Mouse (Mus musculus) left cerebral cortex, adult 2 months (tissue): ENCODE measurements around the gene B3gnt9. TPM values are rescaled to one million over a fixed set of nuclear protein-coding genes. Genes with fewer than 3 reads are reported as not detected.

ENCODE experiments used
- DNase-seq, 2 experiments: peaks; one replicate each; pipeline ENCODE4 v3.0.0; 2021 to 2022; ENCODE audit warnings: low spot score in 2 of 2, mixed read lengths in 1 of 2; ENCODE audit errors: extremely low spot score in 1 of 2
- H3K27ac ChIP-seq: fragments of 200-600 bp; 2 replicates; pipeline ENCODE4 v1.8.1; 2022
- H3K4me3 ChIP-seq: fragments of 200-600 bp; 2 replicates; pipeline ENCODE4 v1.8.1; 2022
- CTCF ChIP-seq: fragments of 200-600 bp; IDR thresholded peaks from 2 replicates; pipeline ENCODE4 v1.8.1; 2022; ENCODE audit warnings: antibody characterized with exemption, mild to moderate bottlenecking, moderate library complexity
- intact Hi-C: fragments of 180-260 bp; cut with DNase I; formaldehyde crosslinking; loops from one replicate; pipeline ENCODE4 v1.15.1; 2025
- total RNA-seq, 2 experiments: library from RNA; stranded (reverse); gene quantifications; 2 replicates each; pipeline ENCODE4 v1.2.3; 2021

Gene B3gnt9
- total RNA-seq, 2 experiments from 2014 or later: 2.1 to 2.8 TPM

GRCm38 (mm10) chr8:105223850-105224249, 31.1 kb downstream of the B3gnt9 start:
- TF ChIP-seq CTCF: no peak
- peak overlapping the region; percentile 71; the same call in 1 of the 2 replicates for H3K27ac ChIP-seq
- no peak for DNase-seq
- intact Hi-C loops: loop anchor here (5.0 kb wide), 1 partner anchor 52 kb away; the partner anchor contains the start of gene Cbfb
- H3K4me3 ChIP-seq: no peak overlapping the region

- no peak overlapping the region for H3K27ac ChIP-seq
- DNase-seq: no peak
- H3K4me3 ChIP-seq: no peak overlapping the region
- intact Hi-C loops: loop anchor here (1.0 to 2.0 kb wide), 3 partner anchors 79 to 563 kb away; no protein-coding TSS in a partner anchor
- peak; percentile 86 for TF ChIP-seq CTCF
These were observed 36.9 kb downstream of the B3gnt9 start for GRCm38 (mm10) chr8:105217926-105218522.

- H3K27ac ChIP-seq: no peak overlapping the region
- intact Hi-C loops: no loop called here
- H3K4me3 ChIP-seq: no peak overlapping the region
- peak; percentile 8 for TF ChIP-seq CTCF
- DNase-seq: no peak
These were observed 40.8 kb downstream of the B3gnt9 start for GRCm38 (mm10) chr8:105214104-105214503.

- Histone ChIP-seq H3K4me3 (no peak overlapping the region), H3K27ac (no peak overlapping the region)
- TF ChIP-seq CTCF: no peak
- intact Hi-C loops: no loop called here
- DNase-seq: no peak
These were observed 45.5 kb downstream of the B3gnt9 start for GRCm38 (mm10) chr8:105209153-105210110.

- Histone ChIP-seq H3K27ac (no peak overlapping the region), H3K4me3 (no peak overlapping the region)
- intact Hi-C loops: no loop called here
- DNase-seq: no peak
- TF ChIP-seq CTCF: no peak
These were observed 47.2 kb downstream of the B3gnt9 start for GRCm38 (mm10) chr8:105207675-105208273.

- intact Hi-C loops: no loop called here
- TF ChIP-seq CTCF: no peak
- Histone ChIP-seq H3K27ac (no peak overlapping the region), H3K4me3 (no peak overlapping the region)
- no peak for DNase-seq
These were observed 48.1 kb downstream of the B3gnt9 start for GRCm38 (mm10) chr8:105206766-105207275.

- H3K27ac ChIP-seq: no peak overlapping the region
- no peak for DNase-seq
- intact Hi-C loops: no loop called here
- TF ChIP-seq CTCF: no peak
- no peak overlapping the region for H3K4me3 ChIP-seq
These were observed 49.2 kb downstream of the B3gnt9 start for GRCm38 (mm10) chr8:105205748-105206147.

Other genes with a start within 250 kb of the B3gnt9 start
- not detected for gene Ces3a, start 206.6 kb downstream of the B3gnt9 start, total RNA-seq
- gene Ces3b, start 171.4 kb downstream of the B3gnt9 start, total RNA-seq: not detected
- not detected for gene Ces4a, start 123.4 kb downstream of the B3gnt9 start, total RNA-seq
- gene Cbfb, start 84.5 kb downstream of the B3gnt9 start, total RNA-seq: 10 to 100 TPM; 20.7 to 22.3 TPM
- 10 to 100 TPM; 37.9 to 38.3 TPM for gene D230025D16Rik, start 30.0 kb downstream of the B3gnt9 start, total RNA-seq
- 1 to 10 TPM; 8.0 TPM for gene Tradd, start 9.5 kb upstream of the B3gnt9 start, total RNA-seq
- 1 to 10 TPM in 1 of 2 experiments, under 1 TPM in 1; 1.00 to 1.1 TPM for gene Fbxl8, start 9.5 kb upstream of the B3gnt9 start, total RNA-seq
- gene Hsf4, start 14.6 kb upstream of the B3gnt9 start, total RNA-seq: 10 to 100 TPM; 17.2 to 17.5 TPM
- gene Nol3, start 21.0 kb upstream of the B3gnt9 start, total RNA-seq: 10 to 100 TPM in 1 of 2 experiments, 1 to 10 TPM in 1; 8.9 to 10.4 TPM
- gene 4931428F04Rik, start 34.7 kb upstream of the B3gnt9 start, total RNA-seq: 10 to 100 TPM; 28.0 to 30.0 TPM
- 1 to 10 TPM; 1.1 to 2.2 TPM for gene Exoc3l, start 40.9 kb upstream of the B3gnt9 start, total RNA-seq
- gene E2f4, start 42.5 kb upstream of the B3gnt9 start, total RNA-seq: 10 to 100 TPM; 36.4 to 39.3 TPM
- 1 to 10 TPM; 1.4 to 1.9 TPM for gene Elmo3, start 50.4 kb upstream of the B3gnt9 start, total RNA-seq
- gene Lrrc29, start 71.1 kb upstream of the B3gnt9 start, total RNA-seq: 1 to 10 TPM; 6.6 to 6.8 TPM
- gene Tmem208, start 71.2 kb upstream of the B3gnt9 start, total RNA-seq: 10 to 100 TPM; 35.4 to 40.1 TPM
- gene Fhod1, start 92.8 kb upstream of the B3gnt9 start, total RNA-seq: 1 to 10 TPM; 3.5 to 3.7 TPM
- gene Slc9a5, start 93.7 kb upstream of the B3gnt9 start, total RNA-seq: 10 to 100 TPM; 41.9 to 42.5 TPM
- 1 to 10 TPM; 3.7 to 4.5 TPM for gene Plekhg4, start 118.1 kb upstream of the B3gnt9 start, total RNA-seq
- gene Kctd19, start 158.3 kb upstream of the B3gnt9 start, total RNA-seq: not detected
- gene Lrrc36, start 158.4 kb upstream of the B3gnt9 start, total RNA-seq: under 1 TPM in 1 of 2 experiments, not detected in 1; 0.27 TPM
- 10 to 100 TPM; 36.1 to 42.5 TPM for gene Tppp3, start 216.4 kb upstream of the B3gnt9 start, total RNA-seq
- 10 to 100 TPM; 43.0 to 48.7 TPM for gene Zdhhc1, start 241.7 kb upstream of the B3gnt9 start, total RNA-seq